Mouse (Mus musculus) erythroblast, embryonic 14.5 days (primary cell): ENCODE data around the gene Rufy1. TPM values are rescaled to one million over a fixed set of nuclear protein-coding genes. Genes with fewer than 3 reads are reported as not detected.

Experiments used
- H3K27me3 ChIP-seq: 2 replicates; pipeline ENCODE4 v1.6.1; 2012; ENCODE audit warnings: inconsistent platforms; ENCODE audit not compliant: control insufficient read depth
- H3K36me3 ChIP-seq: 2 replicates; pipeline ENCODE4 v1.6.1; 2012; ENCODE audit warnings: mild to moderate bottlenecking, inconsistent platforms; ENCODE audit not compliant: control insufficient read depth
- H3K4me1 ChIP-seq: 2 replicates; pipeline ENCODE4 v1.6.1; 2012; ENCODE audit warnings: inconsistent platforms; ENCODE audit not compliant: control insufficient read depth
- H3K4me3 ChIP-seq: replicated peaks from 2 replicates; pipeline ENCODE3; 2012; ENCODE audit warnings: moderate library complexity, mild to moderate bottlenecking, inconsistent platforms
- H3K9me3 ChIP-seq: 2 replicates; pipeline ENCODE4 v1.6.1; 2012; ENCODE audit warnings: low read length, inconsistent platforms, mixed read lengths; ENCODE audit not compliant: control insufficient read depth
- GATA1 ChIP-seq: IDR thresholded peaks from 2 replicates; pipeline ENCODE4 v1.6.1; 2012; ENCODE audit warnings: low read length, inconsistent platforms, mixed read lengths
- TAL1 ChIP-seq: IDR thresholded peaks from 3 replicates; pipeline ENCODE4 v1.6.1; 2012; ENCODE audit warnings: low read length, inconsistent platforms, mixed read lengths
- polyA plus RNA-seq: library from polyadenylated mRNA; stranded (reverse); fragments of >175 nt; gene quantifications from 2 replicates; pipeline ENCODE4 v1.2.3, GENCODE M21; 2012

Rufy1 gene
- polyA plus RNA-seq, 1 experiment, result 0.23 TPM

GRCm38 (mm10) chr11:50403367-50404014 lies 27.4 kb downstream of the Rufy1 start:
- Histone ChIP-seq H3K36me3 (peaks cover 21% of the 10 kb centered on the region), H3K4me3 (no peak overlapping the region), H3K4me1 (no peaks in the 10 kb centered on the region), H3K9me3 (no peaks in the 10 kb centered on the region), H3K27me3 (no peaks in the 10 kb centered on the region)
- no peak for TF ChIP-seq GATA1
- no peak for TF ChIP-seq TAL1

- Histone ChIP-seq H3K36me3 (peaks cover 24% of the 10 kb centered on the region), H3K4me3 (no peak overlapping the region), H3K9me3 (no peaks in the 10 kb centered on the region), H3K27me3 (no peaks in the 10 kb centered on the region), H3K4me1 (no peaks in the 10 kb centered on the region)
- TF ChIP-seq GATA1, result no peak
- no peak for TF ChIP-seq TAL1
Measured at GRCm38 (mm10) chr11:50402481-50402880, 28.4 kb downstream of the Rufy1 start.

- peaks cover 31% of the 10 kb centered on the region for H3K36me3 ChIP-seq
- TF ChIP-seq GATA1, result no peak
- TF ChIP-seq TAL1, result no peak
Measured at GRCm38 (mm10) chr11:50398803-50399202, 32.1 kb downstream of the Rufy1 start.

GRCm38 (mm10) chr11:50397316-50397715 lies 33.6 kb downstream of the Rufy1 start:
- H3K36me3 ChIP-seq, result peaks cover 32% of the 10 kb centered on the region
- H3K27me3 ChIP-seq, result no peaks in the 10 kb centered on the region
- no peaks in the 10 kb centered on the region for H3K4me1 ChIP-seq
- H3K4me3 ChIP-seq, result no peak overlapping the region
- no peaks in the 10 kb centered on the region for H3K9me3 ChIP-seq
- TF ChIP-seq GATA1 (no peak), TAL1 (no peak)

More at GRCm38 (mm10) chr11:50398803-50399202, 32.1 kb downstream of the Rufy1 start:
- Histone ChIP-seq H3K9me3 (no peaks in the 10 kb centered on the region), H3K27me3 (no peaks in the 10 kb centered on the region), H3K4me1 (no peaks in the 10 kb centered on the region), H3K4me3 (no peak overlapping the region)

- Histone ChIP-seq H3K9me3 (no peaks in the 10 kb centered on the region), H3K27me3 (no peaks in the 10 kb centered on the region), H3K4me3 (no peak overlapping the region), H3K36me3 (peaks cover 29% of the 10 kb centered on the region), H3K4me1 (no peaks in the 10 kb centered on the region)
- TF ChIP-seq GATA1, result no peak
- no peak for TF ChIP-seq TAL1
Measured at GRCm38 (mm10) chr11:50396766-50397307, 34.1 kb downstream of the Rufy1 start.

- Histone ChIP-seq H3K27me3 (no peaks in the 10 kb centered on the region), H3K36me3 (peaks cover 37% of the 10 kb centered on the region), H3K4me3 (no peak overlapping the region), H3K9me3 (no peaks in the 10 kb centered on the region), H3K4me1 (peaks cover 8% of the 10 kb centered on the region)
- TF ChIP-seq GATA1 (no peak), TAL1 (no peak)
Measured at GRCm38 (mm10) chr11:50394731-50395130, 36.2 kb downstream of the Rufy1 start.

- H3K27me3 ChIP-seq, result no peaks in the 10 kb centered on the region
- no peaks in the 10 kb centered on the region for H3K9me3 ChIP-seq
- H3K4me1 ChIP-seq, result peaks cover 8% of the 10 kb centered on the region
- TF ChIP-seq GATA1 (no peak), TAL1 (no peak)
- H3K4me3 ChIP-seq, result no peak overlapping the region
- H3K36me3 ChIP-seq, result peaks cover 48% of the 10 kb centered on the region
Measured at GRCm38 (mm10) chr11:50393306-50393705, 37.6 kb downstream of the Rufy1 start.

- no peaks in the 10 kb centered on the region for H3K9me3 ChIP-seq
- no peaks in the 10 kb centered on the region for H3K27me3 ChIP-seq
- H3K4me3 ChIP-seq, result no peak overlapping the region
- TF ChIP-seq GATA1, result no peak
- peaks cover 60% of the 10 kb centered on the region for H3K36me3 ChIP-seq
- peaks cover 8% of the 10 kb centered on the region for H3K4me1 ChIP-seq
Measured at GRCm38 (mm10) chr11:50391272-50391960, 39.5 kb downstream of the Rufy1 start.

GRCm38 (mm10) chr11:50389616-50390015 lies 41.3 kb downstream of the Rufy1 start:
- Histone ChIP-seq H3K9me3 (no peaks in the 10 kb centered on the region), H3K27me3 (no peaks in the 10 kb centered on the region), H3K4me3 (no peak overlapping the region), H3K4me1 (peaks cover 8% of the 10 kb centered on the region), H3K36me3 (peaks cover 73% of the 10 kb centered on the region)
- no peak for TF ChIP-seq TAL1
- no peak for TF ChIP-seq GATA1

- Histone ChIP-seq H3K27me3 (no peaks in the 10 kb centered on the region), H3K4me3 (no peak overlapping the region), H3K4me1 (peaks cover 8% of the 10 kb centered on the region), H3K36me3 (peaks cover 79% of the 10 kb centered on the region), H3K9me3 (no peaks in the 10 kb centered on the region)
- TF ChIP-seq GATA1 (no peak), TAL1 (no peak)
Measured at GRCm38 (mm10) chr11:50389011-50389410, 41.9 kb downstream of the Rufy1 start.
